Mouse (Mus musculus): ENCODE data around the gene Gal3st2c. TPM values are rescaled to one million over a fixed set of nuclear protein-coding genes. Genes with fewer than 3 reads are reported as not detected.
"Not testable (repeated sequence)": the region's sequence is repeated elsewhere in the genome, so short reads cannot be mapped to it uniquely, and the experiment has no call there.

Gal3st2c gene
- polyA plus RNA-seq, 1 experiment from 2014 or later = 0.04 TPM

DNA sequence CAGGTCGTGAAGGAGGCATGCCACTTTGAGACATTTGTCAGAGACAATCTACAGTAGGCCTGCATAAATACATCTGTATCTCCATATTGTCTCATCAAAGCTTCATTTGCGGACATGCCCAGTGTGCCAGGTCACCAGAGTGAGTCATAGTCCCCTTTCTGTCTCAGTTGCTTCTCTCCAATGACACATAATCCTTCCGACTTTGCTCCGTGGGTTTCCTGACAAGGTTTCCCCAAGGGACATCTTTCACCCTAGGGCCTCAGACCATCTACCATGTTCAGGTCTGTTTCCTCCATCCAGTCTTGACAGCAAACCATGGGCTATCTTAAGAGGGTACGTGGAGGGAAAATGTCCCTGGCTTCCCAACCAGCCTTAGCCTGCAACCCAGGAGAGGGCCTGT is 60.8 kb downstream of the Gal3st2c start:
- H3K9ac ChIP-seq = no peak overlapping the region
- H3K4me1 ChIP-seq (replicated peaks) = 0 out of 2 replicates have a peak, but pooled peaks cover 2% of the 10 kb centered on the region
- H3K27ac ChIP-seq = no peak overlapping the region
- H3K4me2 ChIP-seq = no peak overlapping the region
- no peaks in the 10 kb centered on the region for H3K36me3 ChIP-seq
- ATAC-seq (replicated peaks; ENCODE audit: insufficient number of reproducible peaks, insufficient read depth, low FRiP score, low read depth) = no peak
- no peaks in the 10 kb centered on the region for H3K9me3 ChIP-seq (replicated peaks)
- H3K27me3 ChIP-seq = no peaks in the 10 kb centered on the region
- H3K4me3 ChIP-seq = no peak overlapping the region
- 77% methylated on average over 5 of the region's 5 CpGs for WGBS

DNA sequence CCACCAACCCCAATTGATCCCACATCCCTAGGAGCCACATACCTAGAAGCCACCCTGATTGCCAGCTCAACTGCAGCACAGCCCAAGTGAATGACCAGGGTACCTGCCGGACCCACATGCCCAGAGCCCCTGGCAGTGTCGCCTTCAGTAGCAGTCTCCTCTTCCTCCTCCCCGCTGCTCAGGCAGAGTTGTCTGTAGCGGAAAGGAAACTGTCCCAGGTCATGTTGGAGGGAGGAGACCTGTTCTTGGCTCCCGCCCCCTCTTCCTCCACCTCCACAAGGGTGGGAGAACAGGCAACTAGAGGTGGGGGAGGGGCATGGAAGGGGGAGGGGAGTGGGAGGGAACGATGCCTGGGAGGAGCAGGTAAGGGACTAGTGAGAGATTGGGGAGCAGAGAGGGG is 62.1 kb downstream of the Gal3st2c start, which contains the start of gene Pdcd1:
Gene Pdcd1, minus strand, starts transcription at position 181 of the 400 bp plus-strand sequence.
- Histone ChIP-seq H3K9me3 (replicated peaks) (no peaks in the 10 kb centered on the region), H3K27me3 (no peaks in the 10 kb centered on the region), H3K9ac (no peak within 1 kb of the TSS), H3K4me1 (replicated peaks) (0 out of 2 replicates have a peak, but pooled peaks cover 2% of the 10 kb centered on the region), H3K4me3 (no peak within 1 kb of the TSS), H3K27ac (no peak within 1 kb of the TSS), H3K36me3 (no peaks in the 10 kb centered on the region), H3K4me2 (no peak within 1 kb of the TSS)
- WGBS = 50% methylated on average over 6 of the region's 6 CpGs
- no peak for ATAC-seq (replicated peaks; ENCODE audit: insufficient number of reproducible peaks, insufficient read depth, low FRiP score, low read depth)

DNA sequence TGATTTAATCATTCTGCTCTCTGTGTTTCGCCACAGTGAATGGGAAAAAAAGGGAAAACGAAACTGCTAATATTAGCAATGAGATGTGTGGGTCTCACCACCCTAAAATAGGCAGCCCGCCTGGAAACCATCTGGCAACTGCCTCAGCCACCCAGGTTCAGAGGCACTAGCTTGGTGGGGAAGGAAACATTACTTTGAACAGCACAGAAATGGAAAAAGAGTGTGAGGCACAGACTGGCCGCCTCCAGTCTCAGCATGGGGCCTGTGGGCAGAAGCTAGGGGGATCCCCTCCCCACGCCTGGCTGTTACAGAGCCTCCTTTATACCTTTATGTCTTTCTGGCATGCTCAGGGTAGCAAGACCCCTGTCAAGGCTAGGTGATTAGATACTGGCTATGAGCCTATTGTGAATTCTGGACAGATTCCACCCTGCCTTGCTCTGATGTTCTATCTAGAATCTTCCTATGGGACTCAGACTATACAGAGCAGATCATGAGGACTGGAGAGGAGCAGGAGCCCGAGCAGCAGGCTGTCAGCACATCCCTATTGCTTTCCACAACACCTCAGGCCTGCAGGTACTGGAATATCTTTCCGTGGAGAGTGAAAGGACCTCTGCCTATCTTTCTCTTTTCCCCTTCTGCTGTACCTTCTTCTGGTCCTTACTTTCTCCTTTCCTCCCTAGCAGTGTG is 63.4 kb downstream of the Gal3st2c start:
- no peaks in the 10 kb centered on the region for H3K36me3 ChIP-seq
- H3K9ac ChIP-seq = no peak overlapping the region
- WGBS = 46% methylated on average over 7 of the region's 7 CpGs
- no peaks in the 10 kb centered on the region for H3K27me3 ChIP-seq
- no peaks in the 10 kb centered on the region for H3K9me3 ChIP-seq (replicated peaks)
- ATAC-seq (replicated peaks; ENCODE audit: insufficient number of reproducible peaks, insufficient read depth, low FRiP score, low read depth) = no peak
- H3K4me1 ChIP-seq (replicated peaks) = 0 out of 2 replicates have a peak, but pooled peaks cover 2% of the 10 kb centered on the region
- H3K27ac ChIP-seq = no peak overlapping the region
- no peak overlapping the region for H3K4me3 ChIP-seq
- H3K4me2 ChIP-seq = no peak overlapping the region

DNA sequence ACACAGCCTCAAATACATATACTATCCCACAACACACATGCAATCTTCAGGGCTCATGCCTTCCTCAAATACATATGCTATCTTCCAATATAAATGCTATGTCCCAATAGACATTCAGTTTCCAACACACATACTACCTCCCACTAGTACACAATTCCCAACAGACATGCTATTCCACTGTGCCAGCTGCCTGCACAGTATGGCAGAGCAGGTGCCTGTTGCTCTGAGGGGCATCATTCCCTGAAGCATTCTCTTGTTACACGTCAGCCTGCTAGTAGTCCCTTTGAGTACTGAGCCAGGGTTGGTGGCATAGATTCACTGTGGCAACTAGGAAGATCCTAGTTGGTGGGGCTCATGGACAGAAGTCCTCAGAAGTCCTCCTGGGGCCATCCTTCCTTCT is 64.2 kb downstream of the Gal3st2c start:
- Histone ChIP-seq H3K27ac (no peak overlapping the region), H3K9ac (no peak overlapping the region), H3K4me3 (no peak overlapping the region), H3K36me3 (no peaks in the 10 kb centered on the region), H3K4me2 (no peak overlapping the region), H3K27me3 (no peaks in the 10 kb centered on the region), H3K9me3 (replicated peaks) (no peaks in the 10 kb centered on the region), H3K4me1 (replicated peaks) (0 out of 2 replicates have a peak, but pooled peaks cover 2% of the 10 kb centered on the region)
- 90% methylated on average over 1 of the region's 1 CpGs for WGBS
- no peak for ATAC-seq (replicated peaks; ENCODE audit: insufficient number of reproducible peaks, insufficient read depth, low FRiP score, low read depth)

DNA sequence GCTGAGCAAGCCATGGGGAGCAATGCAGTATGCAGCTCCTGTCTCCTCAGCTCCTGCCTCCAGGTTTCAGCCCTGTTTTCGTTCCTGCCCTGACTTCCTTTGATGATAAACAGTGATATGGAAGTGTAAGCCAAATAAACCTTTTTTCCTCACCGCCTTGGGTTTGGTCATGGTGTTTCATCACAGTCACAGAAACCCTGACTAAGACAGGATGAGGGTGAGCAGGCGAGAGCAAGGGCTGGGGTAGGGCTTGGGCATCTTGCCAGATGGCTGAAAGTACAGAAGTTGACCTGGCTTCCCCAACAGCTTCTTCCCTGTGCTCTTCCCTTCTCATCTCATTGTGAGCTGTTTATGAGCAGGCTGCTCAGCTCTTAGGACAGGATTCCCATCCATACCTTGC is 65.7 kb downstream of the Gal3st2c start:
- Histone ChIP-seq H3K27me3 (no peaks in the 10 kb centered on the region), H3K27ac (no peak overlapping the region), H3K36me3 (no peaks in the 10 kb centered on the region), H3K4me3 (no peak overlapping the region), H3K9me3 (replicated peaks) (no peaks in the 10 kb centered on the region), H3K4me2 (no peak overlapping the region), H3K4me1 (replicated peaks) (0 out of 2 replicates have a peak, but pooled peaks cover 2% of the 10 kb centered on the region), H3K9ac (no peak overlapping the region)
- no peak for ATAC-seq (replicated peaks; ENCODE audit: insufficient number of reproducible peaks, insufficient read depth, low FRiP score, low read depth)
- WGBS = 39% methylated on average over 3 of the region's 3 CpGs

DNA sequence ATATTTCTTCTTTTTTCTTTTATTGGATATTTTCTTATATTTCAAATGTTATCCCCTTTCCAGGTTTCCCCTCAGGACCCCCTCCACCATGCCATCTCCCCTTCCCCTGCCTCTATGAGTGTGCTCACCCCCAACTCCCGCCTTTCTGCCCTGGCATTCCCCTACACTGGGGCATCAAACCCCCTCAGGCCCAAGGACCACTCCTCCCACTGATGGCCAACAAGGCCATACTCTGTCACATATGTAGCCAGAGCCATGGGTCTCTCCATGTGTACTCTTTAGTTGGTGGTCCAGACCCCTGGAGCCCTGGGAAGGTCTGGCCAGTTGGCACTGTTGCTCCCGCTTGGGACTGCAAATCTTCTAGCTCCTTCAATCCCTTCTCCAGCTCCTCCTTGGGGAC is 67.1 kb downstream of the Gal3st2c start:
- Histone ChIP-seq H3K4me3 (no peak overlapping the region), H3K27me3 (no peaks in the 10 kb centered on the region), H3K9me3 (replicated peaks) (no peaks in the 10 kb centered on the region), H3K4me2 (no peak overlapping the region), H3K4me1 (replicated peaks) (0 out of 2 replicates have a peak, but pooled peaks cover 2% of the 10 kb centered on the region), H3K9ac (no peak overlapping the region), H3K27ac (no peak overlapping the region), H3K36me3 (no peaks in the 10 kb centered on the region)
- WGBS = 85% methylated on average over 2 of the region's 2 CpGs
- ATAC-seq (replicated peaks; ENCODE audit: insufficient number of reproducible peaks, insufficient read depth, low FRiP score, low read depth) = no peak

DNA sequence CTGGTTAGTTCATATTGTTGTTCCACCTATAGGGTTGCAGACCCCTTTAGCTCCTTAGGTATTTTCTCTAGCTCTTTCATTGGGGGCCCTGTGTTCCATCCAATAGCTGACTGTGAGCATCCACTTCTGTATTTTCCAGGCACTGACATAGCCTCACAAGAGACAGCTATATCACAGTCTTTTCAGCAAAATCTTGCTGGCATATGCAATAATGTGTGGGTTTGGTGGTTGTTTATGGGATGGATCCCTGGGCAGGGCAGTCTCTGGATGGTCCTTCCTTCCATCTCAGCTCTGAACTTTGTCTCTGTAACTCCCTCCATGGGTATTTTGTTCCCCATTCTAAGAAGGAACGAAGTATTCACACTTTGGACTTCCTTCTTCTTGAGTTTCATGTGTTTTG is 68.0 kb downstream of the Gal3st2c start:
- H3K4me2 ChIP-seq; H3K4me3 ChIP-seq; H3K9ac ChIP-seq; H3K36me3 ChIP-seq; ATAC-seq (replicated peaks; ENCODE audit: insufficient number of reproducible peaks, insufficient read depth, low FRiP score, low read depth); H3K9me3 ChIP-seq (replicated peaks); H3K27ac ChIP-seq; H3K4me1 ChIP-seq (replicated peaks); H3K27me3 ChIP-seq: not testable (repeated sequence)
- WGBS = 50% methylated on average over 1 of the region's 1 CpGs

Other genes with a start within 250 kb of the Gal3st2c start
- 56.1 and 57.6 TPM in 2 replicates for gene Atg4b, start 239.0 kb upstream of the Gal3st2c start, polyA plus RNA-seq (2015; fragmentation: Nextera tagmentation; extraction: Ambion mirVana)
- gene Thap4, start 235.6 kb upstream of the Gal3st2c start, polyA plus RNA-seq (2015; fragmentation: Nextera tagmentation; extraction: Ambion mirVana) = 51.0 and 51.4 TPM in 2 replicates
- 147 and 156 TPM in 2 replicates for gene Dtymk, start 188.6 kb upstream of the Gal3st2c start, polyA plus RNA-seq (2015; fragmentation: Nextera tagmentation; extraction: Ambion mirVana)
- 10.3 and 11.9 TPM in 2 replicates for gene Ing5, start 186.5 kb upstream of the Gal3st2c start, polyA plus RNA-seq (2015; fragmentation: Nextera tagmentation; extraction: Ambion mirVana)
- 15.4 and 18.5 TPM in 2 replicates for gene D2hgdh, start 165.6 kb upstream of the Gal3st2c start, polyA plus RNA-seq (2015; fragmentation: Nextera tagmentation; extraction: Ambion mirVana)
- gene Gal3st2, start 129.2 kb upstream of the Gal3st2c start, polyA plus RNA-seq (2015; fragmentation: Nextera tagmentation; extraction: Ambion mirVana) = 0.09 and 0.10 TPM in 2 replicates
- not detected in 2 replicates for gene Gal3st2b, start 72.2 kb upstream of the Gal3st2c start, polyA plus RNA-seq (2015; fragmentation: Nextera tagmentation; extraction: Ambion mirVana)
- gene Neu4, start 29.9 kb downstream of the Gal3st2c start, polyA plus RNA-seq (2015; fragmentation: Nextera tagmentation; extraction: Ambion mirVana) = not detected in 2 replicates
- gene Pdcd1, start 62.0 kb downstream of the Gal3st2c start, polyA plus RNA-seq (2015; fragmentation: Nextera tagmentation; extraction: Ambion mirVana) = 0.37 and 1.7 TPM in 2 replicates